Mouse (Mus musculus) neural tube, embryonic 11.5 days (tissue): ENCODE measurements around the gene Ccr9. TPM values are rescaled to one million over a fixed set of nuclear protein-coding genes. Genes with fewer than 3 reads are reported as not detected.
A peak's percentile ranks its signal among the peaks of the same experiment; 100 is the strongest.

Experiments
- ATAC-seq: fragments of 200-750 bp; cut with Nextera tagmentation; 2 replicates; pipeline ENCODE4 v1.8.0; 2017; ENCODE audit warnings: moderate number of reproducible peaks, mild to moderate bottlenecking, moderate TSS enrichment, moderate library complexity; ENCODE audit not compliant: insufficient read depth, low FRiP score, low TSS enrichment
- DNase-seq: peaks from one replicate; pipeline ENCODE4 v3.0.0-alpha.2; 2015; ENCODE audit warnings: low spot score
- H3K27ac ChIP-seq: fragments of 300-500 bp; sonication (generic); 2 replicates; pipeline ENCODE4 v1.5.1; 2014; ENCODE audit warnings: low read depth, mild to moderate bottlenecking, low read length
- H3K27me3 ChIP-seq: fragments of 300-500 bp; sonication (generic); 2 replicates; pipeline ENCODE4 v1.6.1; 2014; ENCODE audit warnings: mild to moderate bottlenecking, low read length, mixed read lengths; ENCODE audit not compliant: control insufficient read depth, insufficient read depth
- H3K36me3 ChIP-seq: fragments of 300-500 bp; sonication (generic); 2 replicates; pipeline ENCODE4 v1.6.1; 2014; ENCODE audit warnings: mild to moderate bottlenecking, low read length, moderate library complexity, mixed read lengths; ENCODE audit not compliant: control insufficient read depth, insufficient read depth
- H3K4me1 ChIP-seq: fragments of 300-500 bp; sonication (generic); 2 replicates; pipeline ENCODE4 v1.6.1; 2014; ENCODE audit warnings: low read length, mixed read lengths; ENCODE audit not compliant: control insufficient read depth, insufficient read depth
- H3K4me2 ChIP-seq: fragments of 300-500 bp; sonication (generic); 2 replicates; pipeline ENCODE4 v1.6.1; 2014; ENCODE audit warnings: low read depth, mild to moderate bottlenecking, moderate library complexity
- H3K4me3 ChIP-seq: fragments of 300-500 bp; sonication (generic); 2 replicates; pipeline ENCODE4 v1.5.1; 2014; ENCODE audit warnings: low read depth, low read length
- H3K9ac ChIP-seq: fragments of 300-500 bp; sonication (generic); 2 replicates; pipeline ENCODE4 v1.6.1; 2014; ENCODE audit warnings: mild to moderate bottlenecking, low read length
- H3K9me3 ChIP-seq: fragments of 300-500 bp; sonication (generic); 2 replicates; pipeline ENCODE4 v1.6.1; 2016; ENCODE audit warnings: low read length; ENCODE audit not compliant: control insufficient read depth
- WGBS: fragments of 180-500 bp; shearing (Covaris S2); extraction: QIAGEN DNeasy Blood & Tissue Kit; methylation state at CpG from one replicate; pipeline ENCODE4 v1.1.7; 2014; 5-methylcytosine and 5-hydroxymethylcytosine counted together
- polyA plus RNA-seq: library from polyadenylated mRNA; unstranded; fragments of >200 nt; fragmentation: Nextera tagmentation; extraction: Ambion mirVana; gene quantifications from 2 replicates; pipeline ENCODE4 v1.2.1, GENCODE M21; 2014

Gene Ccr9
- polyA plus RNA-seq, 1 experiment from 2014 or later = 0.08 TPM

GRCm38 (mm10) chr9:123688227-123688626 lies 10.0 kb downstream of the Ccr9 start:
- H3K4me1 ChIP-seq = no peaks in the 10 kb centered on the region
- H3K4me3 ChIP-seq = no peak overlapping the region
- H3K9ac ChIP-seq = no peak overlapping the region
- H3K27me3 ChIP-seq = no peaks in the 10 kb centered on the region
- no peaks in the 10 kb centered on the region for H3K9me3 ChIP-seq
- WGBS = 71% methylated on average over 1 of the region's 1 CpGs
- H3K4me2 ChIP-seq = no peak overlapping the region
- H3K27ac ChIP-seq = no peak overlapping the region
- DNase-seq (no peak), ATAC-seq (no peak)
- H3K36me3 ChIP-seq = no peaks in the 10 kb centered on the region

DNA sequence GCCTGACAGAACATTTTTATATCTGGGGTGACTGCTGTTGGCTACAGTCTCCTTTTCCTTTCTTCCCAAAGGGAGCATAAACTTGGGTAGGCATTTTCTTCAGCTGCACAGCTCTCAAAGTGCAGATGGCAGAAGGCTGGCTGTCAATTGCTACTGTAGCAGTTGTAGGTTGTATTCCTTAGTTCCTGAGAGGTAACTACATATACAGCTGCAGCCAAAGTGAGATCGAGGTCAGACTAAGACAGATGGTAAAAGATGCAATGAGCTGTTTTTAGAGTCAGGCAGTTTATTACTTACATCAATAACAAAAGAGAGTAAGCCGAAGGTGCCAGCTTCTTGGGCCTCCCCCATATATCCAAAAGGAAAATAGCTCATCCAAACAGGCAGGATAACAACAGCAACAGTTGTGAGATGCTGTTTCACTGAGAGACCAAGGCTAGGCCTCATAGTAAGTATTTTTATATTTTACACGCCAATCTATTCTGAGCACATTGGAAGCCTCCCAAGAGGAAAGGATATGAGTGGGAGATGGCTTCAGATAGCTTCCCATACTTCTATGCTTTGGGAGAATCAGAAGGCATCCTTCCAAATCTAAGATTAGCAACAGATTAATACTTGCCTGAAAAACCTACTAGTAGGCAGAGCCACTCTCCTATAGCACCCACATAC lies 17.5 kb downstream of the Ccr9 start:
- Histone ChIP-seq H3K4me1 (no peaks in the 10 kb centered on the region), H3K27ac (no peak overlapping the region), H3K4me2 (no peak overlapping the region), H3K9me3 (no peaks in the 10 kb centered on the region), H3K36me3 (no peaks in the 10 kb centered on the region), H3K4me3 (no peak overlapping the region), H3K9ac (no peak overlapping the region), H3K27me3 (no peaks in the 10 kb centered on the region)
- 88% methylated on average over 3 of the region's 3 CpGs for WGBS
- ATAC-seq (no peak), DNase-seq (no peak)

DNA sequence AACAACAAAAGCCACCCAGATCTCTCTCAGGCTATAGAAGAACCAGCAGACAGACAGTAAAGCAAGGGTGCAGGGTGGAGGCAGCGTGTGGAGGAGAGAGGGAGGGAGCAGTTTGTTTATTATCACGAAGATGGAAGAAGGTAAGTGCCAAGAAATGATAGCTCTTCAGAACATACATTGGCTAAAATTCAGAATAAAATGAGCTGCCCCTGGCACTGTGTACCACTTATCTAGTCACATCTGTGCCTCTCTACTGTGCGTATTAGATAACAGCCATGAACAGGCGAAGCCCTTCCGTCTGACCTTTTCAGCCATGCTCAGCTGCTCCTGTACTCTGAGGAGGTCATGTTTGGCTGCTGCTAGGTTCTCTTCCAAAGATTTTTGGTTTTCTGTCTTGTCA lies 23.6 kb downstream of the Ccr9 start:
- ATAC-seq = no peak
- no peak overlapping the region for H3K27ac ChIP-seq
- H3K4me1 ChIP-seq = no peaks in the 10 kb centered on the region
- H3K36me3 ChIP-seq = no peaks in the 10 kb centered on the region; the same call in 1 of the 2 replicates
- no peak overlapping the region for H3K4me2 ChIP-seq
- H3K4me3 ChIP-seq = no peak overlapping the region
- H3K9ac ChIP-seq = no peak overlapping the region
- no peaks in the 10 kb centered on the region for H3K9me3 ChIP-seq
- DNase-seq = no peak
- 86% methylated on average over 5 of the region's 5 CpGs for WGBS
- no peaks in the 10 kb centered on the region for H3K27me3 ChIP-seq

GRCm38 (mm10) chr9:123709226-123709625 lies 31.0 kb downstream of the Ccr9 start:
- no peak for DNase-seq
- no peak for ATAC-seq
- Histone ChIP-seq H3K4me3 (no peak overlapping the region), H3K27me3 (no peaks in the 10 kb centered on the region), H3K36me3 (peaks cover 3% of the 10 kb centered on the region; the same call in 1 of the 2 replicates), H3K27ac (no peak overlapping the region), H3K4me1 (no peaks in the 10 kb centered on the region), H3K9ac (no peak overlapping the region), H3K9me3 (no peaks in the 10 kb centered on the region), H3K4me2 (no peak overlapping the region)
- WGBS = 60% methylated on average over 2 of the region's 2 CpGs

DNA sequence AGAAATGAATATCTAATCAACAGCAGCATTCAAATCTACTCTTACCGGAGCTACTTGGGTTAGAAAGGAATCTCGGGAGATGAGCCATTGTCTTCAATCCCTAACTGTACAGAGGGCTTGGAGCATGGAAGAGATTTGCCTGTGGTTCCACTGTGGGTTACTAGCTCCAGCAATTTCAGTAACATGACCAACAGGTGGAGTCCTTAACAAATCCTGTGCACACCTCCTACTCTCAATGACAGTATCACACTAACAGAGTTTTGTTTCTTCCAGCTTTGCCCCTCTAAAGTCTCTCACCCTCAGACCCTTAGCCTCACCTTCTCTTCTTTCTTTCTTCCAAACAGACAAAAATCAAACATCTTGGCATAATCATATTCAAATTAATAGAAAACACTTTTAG lies 34.9 kb downstream of the Ccr9 start:
- ATAC-seq = no peak
- no peak for DNase-seq
- 88% methylated on average over 2 of the region's 2 CpGs for WGBS

GRCm38 (mm10) chr9:123716301-123716700 lies 38.1 kb downstream of the Ccr9 start:
- H3K36me3 ChIP-seq = peaks cover 3% of the 10 kb centered on the region; the same call in 1 of the 2 replicates
- 60% methylated on average over 3 of the region's 3 CpGs for WGBS
- DNase-seq (no peak), ATAC-seq (no peak)
- H3K27ac ChIP-seq = no peak overlapping the region
- H3K9ac ChIP-seq = no peak overlapping the region
- H3K27me3 ChIP-seq = no peaks in the 10 kb centered on the region
- H3K4me3 ChIP-seq = no peak overlapping the region
- no peaks in the 10 kb centered on the region for H3K4me1 ChIP-seq
- H3K4me2 ChIP-seq = no peak overlapping the region
- no peaks in the 10 kb centered on the region for H3K9me3 ChIP-seq

More for the DNA sequence above, 34.9 kb downstream of the Ccr9 start:
- Histone ChIP-seq H3K9me3 (no peaks in the 10 kb centered on the region), H3K4me3 (no peak overlapping the region), H3K27ac (no peak overlapping the region), H3K27me3 (no peaks in the 10 kb centered on the region), H3K36me3 (peaks cover 3% of the 10 kb centered on the region; the same call in 1 of the 2 replicates), H3K4me2 (no peak overlapping the region), H3K9ac (no peak overlapping the region), H3K4me1 (no peaks in the 10 kb centered on the region)

- no peak within 1 kb of the TSS for H3K27ac ChIP-seq
- H3K9me3 ChIP-seq = no peaks in the 10 kb centered on the region
- peak within 1 kb of the TSS; percentile 71 for H3K4me3 ChIP-seq
- H3K27me3 ChIP-seq = no peaks in the 10 kb centered on the region
- under 1% methylated on average over 55 of the region's 55 CpGs for WGBS
- H3K4me2 ChIP-seq = peak within 1 kb of the TSS; percentile 75
- ATAC-seq (peak; percentile 100), DNase-seq (peak; percentile 96)
- no peaks in the 10 kb centered on the region for H3K4me1 ChIP-seq
- peak within 1 kb of the TSS; percentile 75 for H3K9ac ChIP-seq
- H3K36me3 ChIP-seq = no peaks in the 10 kb centered on the region
Measured at GRCm38 (mm10) chr9:123717186-123718008, 39.2 kb downstream of the Ccr9 start, which contains the start of gene Lztfl1. Lztfl1 (minus strand) TSS chr9:123717697.

DNA sequence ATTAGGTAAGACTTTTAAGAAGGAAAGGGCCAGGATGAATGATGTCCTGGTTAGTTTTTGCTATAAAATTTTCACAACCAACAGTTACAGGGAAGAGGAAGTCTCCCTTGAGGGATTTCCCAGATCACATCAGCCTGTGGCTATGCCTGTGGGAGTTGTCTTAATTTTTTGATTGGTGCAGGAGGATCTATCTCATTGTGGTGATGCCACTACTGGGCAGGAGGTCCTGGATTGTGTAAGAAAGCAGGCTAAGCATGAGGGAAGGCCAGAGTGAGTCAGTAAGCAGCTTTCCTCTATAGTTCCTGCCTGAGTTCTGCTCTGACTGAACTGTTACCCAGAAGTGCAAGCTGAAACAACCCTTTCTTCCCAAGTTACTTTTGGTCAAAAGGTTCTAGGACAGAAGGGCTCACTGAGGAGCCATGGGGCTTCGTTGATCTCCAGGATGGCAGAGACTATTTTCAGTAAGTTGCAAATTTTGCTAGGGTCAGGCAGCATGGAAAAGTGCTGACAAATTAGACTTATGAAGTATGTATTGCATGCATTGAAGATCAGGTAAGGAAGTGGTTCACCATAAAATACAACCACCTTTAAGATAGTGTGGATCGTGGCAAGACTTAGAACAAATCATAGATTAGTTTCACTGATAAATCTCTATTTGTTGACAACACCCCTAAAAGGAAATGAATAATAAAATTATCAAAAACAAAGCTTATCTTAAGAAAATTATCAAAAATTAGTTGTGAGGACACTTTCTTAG lies 44.7 kb downstream of the Ccr9 start:
- 71% methylated on average over 2 of the region's 2 CpGs for WGBS
- DNase-seq = no peak
- no peaks in the 10 kb centered on the region for H3K36me3 ChIP-seq
- no peaks in the 10 kb centered on the region for H3K27me3 ChIP-seq
- no peaks in the 10 kb centered on the region for H3K9me3 ChIP-seq
- H3K4me3 ChIP-seq = no peak overlapping the region
- ATAC-seq = no peak
- no peaks in the 10 kb centered on the region for H3K4me1 ChIP-seq
- H3K9ac ChIP-seq = no peak overlapping the region
- no peak overlapping the region for H3K4me2 ChIP-seq
- H3K27ac ChIP-seq = no peak overlapping the region
